Mouse (Mus musculus) 3T3-L1 (cell line): ENCODE data around the gene Slc1a1.

Experiments used
- DNase-seq: peaks from one replicate; pipeline ENCODE4 v3.0.0-alpha.2; 2015; ENCODE audit warnings: low read depth, low spot score

Slc1a1 gene

DNA sequence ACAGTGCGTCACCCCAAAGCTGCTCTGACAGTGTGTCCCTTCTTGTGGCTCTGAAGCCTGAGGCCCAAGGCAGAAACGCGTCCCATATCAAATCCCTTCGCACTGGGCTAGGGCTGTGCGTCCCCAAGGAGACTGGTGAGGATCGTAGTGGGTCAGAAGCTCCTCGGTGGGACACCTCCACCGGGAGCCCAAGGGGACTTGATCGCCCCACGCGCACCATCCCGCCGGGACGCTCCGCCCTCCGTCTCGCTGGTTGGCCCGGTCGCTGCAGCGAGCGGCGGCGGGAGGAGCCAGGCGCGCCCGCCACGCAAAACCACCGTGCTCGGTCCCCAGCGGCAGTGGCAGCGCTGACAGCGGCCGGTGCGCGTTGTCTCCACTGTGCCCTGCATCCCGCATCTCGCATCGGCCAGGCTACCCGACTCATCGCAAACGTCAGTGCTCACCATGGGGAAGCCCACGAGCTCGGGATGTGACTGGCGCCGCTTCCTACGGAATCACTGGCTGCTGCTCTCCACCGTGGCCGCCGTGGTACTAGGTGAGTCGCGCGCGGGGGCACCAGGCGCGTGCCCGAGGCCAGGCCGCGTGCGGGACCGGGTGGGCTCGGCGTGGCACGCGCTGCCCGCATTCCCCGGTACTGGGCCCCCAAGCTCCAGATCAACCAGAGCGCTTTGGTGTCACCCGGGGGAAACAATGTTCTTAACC lies at the start of gene Slc1a1:
Slc1a1 (plus strand) TSS at position 252 of the 702 bp plus-strand sequence.
- DNase-seq, result no peak

GRCm38 (mm10) chr19:28790196-28790595 lies 44.7 kb upstream of the Slc1a1 start:
- no peak for DNase-seq

DNA sequence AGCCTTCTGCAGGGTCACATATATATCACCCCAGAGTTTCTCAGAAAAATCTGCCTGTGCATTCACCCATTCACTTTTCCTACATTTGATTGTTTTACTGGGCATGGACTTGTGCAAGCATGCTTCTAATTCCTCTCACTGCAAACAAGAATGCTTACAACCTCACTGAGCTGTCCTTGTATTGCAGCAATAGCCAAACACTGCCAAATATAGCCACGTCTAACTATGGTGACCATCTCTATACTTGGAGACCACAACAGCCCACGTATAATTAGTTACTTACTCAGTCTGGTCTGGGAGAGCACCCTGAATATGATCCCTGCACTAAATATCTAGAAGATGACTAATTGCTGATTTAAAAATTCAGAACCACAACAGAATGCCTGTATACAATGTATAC lies 41.5 kb upstream of the Slc1a1 start:
- DNase-seq, result peak; percentile 24

GRCm38 (mm10) chr19:28796146-28796848 lies 38.6 kb upstream of the Slc1a1 start:
- no peak for DNase-seq

DNA sequence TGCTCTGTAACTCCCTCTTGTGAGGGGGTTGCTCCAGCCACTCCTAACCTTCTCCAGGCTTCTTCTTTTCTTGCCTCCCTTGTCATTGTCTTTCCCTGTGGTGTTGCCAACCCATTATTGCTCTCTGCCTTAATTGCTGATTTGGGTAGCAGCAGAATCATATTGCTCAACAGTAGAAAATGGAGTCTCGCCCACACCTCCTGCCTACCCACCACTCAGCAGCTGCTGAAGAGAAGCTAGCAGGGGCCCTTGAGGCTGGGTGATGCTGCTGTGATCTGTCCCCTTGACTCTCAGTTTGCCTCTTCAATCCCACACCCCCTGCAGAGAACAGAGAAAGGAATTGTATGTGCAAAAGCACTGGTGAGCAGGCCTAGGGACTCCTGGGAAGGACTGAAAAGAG lies 37.9 kb upstream of the Slc1a1 start:
- DNase-seq, result no peak

DNA sequence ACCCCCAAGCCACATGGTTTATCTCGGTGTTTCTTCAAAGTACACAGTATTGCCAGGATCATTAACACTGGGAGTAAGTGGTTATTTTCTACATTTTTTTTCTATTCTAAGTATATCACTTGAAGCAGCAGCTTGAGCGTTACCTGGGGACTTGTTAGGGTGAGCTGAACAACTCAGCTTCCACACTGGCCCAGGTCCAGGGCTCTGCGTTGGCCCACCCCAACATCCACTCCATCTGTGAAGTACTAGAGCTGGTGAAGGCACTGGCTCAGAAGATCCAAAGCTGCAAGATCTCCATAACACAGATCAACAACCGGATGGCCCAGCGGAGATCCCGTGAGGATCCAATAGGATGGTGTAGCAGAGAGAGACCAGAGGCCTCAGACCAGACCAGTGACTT lies 37.2 kb upstream of the Slc1a1 start:
- no peak for DNase-seq

- DNase-seq, result no peak
Measured at GRCm38 (mm10) chr19:28800448-28800847, 34.4 kb upstream of the Slc1a1 start.

GRCm38 (mm10) chr19:28806276-28806675 lies 28.6 kb upstream of the Slc1a1 start:
- DNase-seq, result no peak

DNA sequence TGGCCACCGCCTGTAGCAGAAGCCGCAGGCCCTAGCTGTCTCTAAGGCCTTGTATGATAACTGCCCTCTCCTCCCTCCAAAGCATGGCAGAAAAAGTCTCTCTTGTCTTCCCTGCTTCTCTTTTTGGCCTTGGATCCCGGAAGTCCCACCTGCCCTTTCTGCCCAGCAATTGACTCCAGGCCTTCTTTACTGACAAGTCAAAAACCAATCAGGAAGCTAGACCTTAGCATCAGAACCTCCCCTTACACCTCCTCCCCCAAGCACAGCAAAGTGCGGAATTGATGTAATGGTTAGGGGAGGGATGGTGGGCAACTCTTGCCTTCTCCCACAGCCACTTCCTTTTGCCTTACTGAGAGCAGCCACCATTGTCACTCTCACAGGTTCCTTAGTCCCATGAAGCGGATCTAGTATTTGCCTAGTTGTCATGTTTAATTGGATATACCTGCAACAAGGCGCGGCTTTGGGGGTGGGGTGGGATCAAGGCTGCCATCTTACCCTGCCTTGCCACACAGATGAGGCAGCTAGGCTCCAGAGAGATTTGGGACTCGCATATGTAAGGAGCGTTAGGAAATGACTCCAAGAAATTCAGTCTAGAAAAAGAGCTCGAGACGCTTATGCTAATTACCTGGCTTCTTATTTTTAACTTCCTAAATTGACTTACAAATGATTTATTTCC lies 27.9 kb upstream of the Slc1a1 start:
- DNase-seq, result no peak

DNA sequence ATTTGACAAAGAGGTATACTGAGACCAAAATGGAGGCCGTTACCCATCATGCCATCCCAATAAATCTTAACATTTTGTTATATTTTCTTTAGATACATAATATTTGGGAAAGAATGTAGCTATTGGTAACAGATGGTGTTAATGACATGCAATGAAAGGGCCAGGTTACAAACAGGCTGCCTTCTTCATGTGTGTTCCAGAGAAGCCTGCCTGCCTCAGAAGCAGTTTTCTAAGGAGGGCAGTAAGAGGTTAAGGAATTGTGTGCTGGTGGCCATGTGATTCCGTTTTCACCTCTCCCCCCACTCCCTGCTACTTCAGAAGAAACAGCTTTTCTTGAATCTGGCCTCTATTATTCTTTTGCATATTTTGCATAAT lies 27.4 kb upstream of the Slc1a1 start:
- no peak for DNase-seq

DNA sequence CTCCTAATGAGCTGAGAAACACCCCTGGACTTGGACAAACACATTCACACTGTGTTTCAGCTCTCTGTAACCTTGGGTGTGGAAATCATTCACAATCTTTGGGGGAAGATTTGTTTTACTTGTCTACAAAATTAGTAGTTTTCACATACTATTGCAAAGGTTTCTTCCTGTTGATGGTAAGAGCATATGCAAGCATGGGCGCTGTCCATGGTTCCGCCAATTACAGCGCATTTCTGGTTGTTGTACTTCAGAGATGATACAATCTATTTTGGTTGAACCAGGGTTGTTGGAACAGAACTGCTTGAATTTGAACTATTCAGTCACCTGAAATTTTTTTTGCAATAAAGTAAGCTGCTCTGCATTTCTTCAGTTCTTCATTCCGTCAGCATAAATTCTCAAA lies 16.6 kb upstream of the Slc1a1 start:
- DNase-seq, result peak; percentile 49

- DNase-seq, result peak; percentile 46
Measured at GRCm38 (mm10) chr19:28827697-28828328, 7.0 kb upstream of the Slc1a1 start.

- DNase-seq, result no peak
Measured at GRCm38 (mm10) chr19:28831324-28831723, 3.5 kb upstream of the Slc1a1 start.

DNA sequence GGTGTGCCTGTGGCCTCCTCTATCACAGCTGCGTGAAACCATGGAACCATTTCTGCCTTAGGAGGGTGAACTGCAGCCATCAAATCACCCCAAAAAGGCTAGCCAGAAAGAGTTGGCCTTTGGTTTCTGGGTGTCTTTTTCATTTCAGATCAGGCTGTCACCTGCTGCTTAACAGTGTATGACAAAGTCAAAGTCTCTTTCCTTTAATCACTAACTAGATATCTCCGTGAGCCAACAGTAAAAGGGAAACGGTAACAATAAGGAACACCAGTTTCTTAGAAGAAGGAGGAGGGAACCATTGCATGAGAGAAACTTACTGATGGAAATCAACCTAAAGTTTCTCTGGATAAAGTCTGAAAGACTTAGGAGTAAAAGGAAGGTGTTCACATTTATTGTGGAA lies 2.2 kb upstream of the Slc1a1 start:
- no peak for DNase-seq

GRCm38 (mm10) chr19:28834388-28834787 lies 461 bp upstream of the Slc1a1 start:
- no peak for DNase-seq

GRCm38 (mm10) chr19:28835500-28835864 lies 633 bp downstream of the Slc1a1 start:
- no peak for DNase-seq

- DNase-seq, result no peak
Measured at GRCm38 (mm10) chr19:28836116-28836515, 1.3 kb downstream of the Slc1a1 start.

DNA sequence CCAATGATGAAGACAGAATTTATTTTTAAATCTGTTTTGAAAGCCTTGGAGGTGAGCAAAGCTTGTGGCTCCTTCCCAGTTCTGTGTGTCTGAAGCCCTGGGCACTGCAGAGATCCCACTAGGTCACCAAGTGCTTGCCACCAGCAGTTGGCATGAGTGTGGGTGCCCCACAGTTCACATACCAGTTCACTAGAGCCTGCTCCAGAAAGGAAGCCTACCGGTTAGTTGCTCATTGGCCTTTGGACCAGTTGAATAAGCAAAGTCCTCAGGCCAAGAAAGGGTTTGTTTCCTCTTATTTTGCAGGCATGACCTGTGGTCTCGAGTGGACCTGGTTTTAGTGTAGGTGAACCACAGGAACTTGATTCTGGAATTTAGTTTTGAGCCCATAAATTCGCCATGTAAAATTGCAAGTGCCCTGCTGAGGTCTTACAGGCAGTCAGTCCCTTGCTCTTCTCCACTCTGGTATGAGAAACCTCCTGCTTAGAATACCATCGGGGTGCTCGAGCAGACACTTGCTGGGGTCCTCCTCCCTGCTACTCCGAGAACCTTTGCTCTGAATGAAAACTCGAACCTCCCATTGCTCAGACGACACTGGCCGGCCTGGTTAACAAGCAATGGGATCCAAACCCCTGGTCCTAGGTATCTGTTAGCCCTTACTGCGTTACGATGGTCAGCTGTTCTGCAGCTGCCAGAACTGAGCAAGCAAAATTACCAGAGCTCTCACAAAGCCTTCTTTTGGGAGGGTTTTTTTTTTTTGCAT lies 2.0 kb downstream of the Slc1a1 start:
- no peak for DNase-seq

- no peak for DNase-seq
Measured at GRCm38 (mm10) chr19:28838796-28839195, 3.9 kb downstream of the Slc1a1 start.

- DNase-seq, result peak; percentile 9
Measured at GRCm38 (mm10) chr19:28844946-28845710, 10.3 kb downstream of the Slc1a1 start.

- DNase-seq, result no peak
Measured at GRCm38 (mm10) chr19:28850510-28850909, 15.7 kb downstream of the Slc1a1 start.
